Mouse (Mus musculus) spleen, postnatal 36 days (tissue): ENCODE results near the gene Trim46.

Experiments used
- DNase-seq, 2 experiments: peaks; one replicate each; pipeline ENCODE4 v3.0.0; 2022; ENCODE audit warnings: low spot score in 2 of 2, mixed read lengths in 1 of 2

Trim46 gene

GRCm38 (mm10) chr3:89246261-89247100, at the start of gene Trim46:
Gene Trim46 (minus strand): TSS chr3:89246309.
- peak; percentile 85 to 89 for DNase-seq

GRCm38 (mm10) chr3:89295685-89296230, 49.6 kb upstream of the Trim46 start:
- no peak for DNase-seq

- no peak for DNase-seq
These were observed 48.1 kb upstream of the Trim46 start for GRCm38 (mm10) chr3:89294195-89294594.

GRCm38 (mm10) chr3:89293247-89293918, 47.3 kb upstream of the Trim46 start:
- no peak for DNase-seq

GRCm38 (mm10) chr3:89292303-89292702, 46.2 kb upstream of the Trim46 start:
- no peak for DNase-seq

GRCm38 (mm10) chr3:89291874-89292273, 45.8 kb upstream of the Trim46 start:
- no peak for DNase-seq

GRCm38 (mm10) chr3:89288503-89288928, 42.4 kb upstream of the Trim46 start:
- DNase-seq = no peak

GRCm38 (mm10) chr3:89287286-89287685, 41.2 kb upstream of the Trim46 start:
- no peak for DNase-seq

- DNase-seq = no peak
These were observed 39.4 kb upstream of the Trim46 start for GRCm38 (mm10) chr3:89285526-89285925.

GRCm38 (mm10) chr3:89284261-89284660, 38.2 kb upstream of the Trim46 start:
- DNase-seq = no peak

- no peak for DNase-seq
These were observed 36.2 kb upstream of the Trim46 start for GRCm38 (mm10) chr3:89282291-89282643.

GRCm38 (mm10) chr3:89281579-89282290, 35.6 kb upstream of the Trim46 start:
- peak; percentile 77 to 88 for DNase-seq

GRCm38 (mm10) chr3:89280606-89281511, 34.8 kb upstream of the Trim46 start, which contains the start of gene Efna1:
Gene Efna1 (minus strand): TSS chr3:89281142.
- DNase-seq = peak in 1 of 2 experiments; percentile 23

- DNase-seq = no peak
These were observed 34.0 kb upstream of the Trim46 start for GRCm38 (mm10) chr3:89280050-89280605.

GRCm38 (mm10) chr3:89279153-89279890, 33.2 kb upstream of the Trim46 start:
- DNase-seq = peak; percentile 68 to 73

GRCm38 (mm10) chr3:89278643-89279042, 32.5 kb upstream of the Trim46 start:
- no peak for DNase-seq

GRCm38 (mm10) chr3:89278107-89278506, 32.0 kb upstream of the Trim46 start:
- DNase-seq = no peak

GRCm38 (mm10) chr3:89277281-89278021, 31.3 kb upstream of the Trim46 start:
- no peak for DNase-seq

GRCm38 (mm10) chr3:89276061-89276460, 30.0 kb upstream of the Trim46 start:
- no peak for DNase-seq
